Mouse (Mus musculus): Measurements from ENCODE around the gene Pla2g4d.
"Not testable (repeated sequence)": the region's sequence is repeated elsewhere in the genome, so short reads cannot be mapped to it uniquely, and the experiment has no call there.

Gene Pla2g4d

GRCm38 (mm10) chr2:120261346-120261745 lies 27.7 kb downstream of the Pla2g4d start:
- DNase-seq (ENCODE audit: low read depth, low spot score), result no peak

GRCm38 (mm10) chr2:120256259-120256658 lies 32.7 kb downstream of the Pla2g4d start:
- DNase-seq (ENCODE audit: low read depth, low spot score), result no peak

GRCm38 (mm10) chr2:120252644-120253043 lies 36.4 kb downstream of the Pla2g4d start:
- DNase-seq (ENCODE audit: low read depth, low spot score), result no peak

- no peak for DNase-seq (ENCODE audit: low read depth, low spot score)
Observed at GRCm38 (mm10) chr2:120245421-120246016, 43.5 kb downstream of the Pla2g4d start.

GRCm38 (mm10) chr2:120244679-120245420 lies 44.1 kb downstream of the Pla2g4d start, which contains the start of gene Pla2g4e:
Pla2g4e (minus strand) TSS chr2:120245335.
- DNase-seq (ENCODE audit: low read depth, low spot score), result peak; percentile 76

- no peak for DNase-seq (ENCODE audit: low read depth, low spot score)
Observed at GRCm38 (mm10) chr2:120243995-120244394, 45.0 kb downstream of the Pla2g4d start.

- DNase-seq (ENCODE audit: low read depth, low spot score), result no peak
Observed at GRCm38 (mm10) chr2:120242791-120243467, 46.1 kb downstream of the Pla2g4d start.

- DNase-seq (ENCODE audit: low read depth, low spot score), result not testable (repeated sequence)
Observed at GRCm38 (mm10) chr2:120238733-120239132, 50.3 kb downstream of the Pla2g4d start.

GRCm38 (mm10) chr2:120237784-120238183 lies 51.2 kb downstream of the Pla2g4d start:
- DNase-seq (ENCODE audit: low read depth, low spot score), result no peak

- no peak for DNase-seq (ENCODE audit: low read depth, low spot score)
Observed at GRCm38 (mm10) chr2:120235947-120236640, 52.9 kb downstream of the Pla2g4d start.

GRCm38 (mm10) chr2:120235381-120235780 lies 53.6 kb downstream of the Pla2g4d start:
- DNase-seq (ENCODE audit: low read depth, low spot score), result no peak

GRCm38 (mm10) chr2:120231642-120232041 lies 57.4 kb downstream of the Pla2g4d start:
- DNase-seq (ENCODE audit: low read depth, low spot score), result no peak
